Mouse (Mus musculus): ENCODE results near the gene Heatr9. TPM values are rescaled to one million over a fixed set of nuclear protein-coding genes. Genes with fewer than 3 reads are reported as not detected.

The Heatr9 gene
- polyA plus RNA-seq, 1 experiment from 2014 or later = not detected

GRCm38 (mm10) chr11:83467120-83467652 is 54.8 kb downstream of the Heatr9 start:
- H3K4me2 ChIP-seq (ENCODE audit: low read length) = no peak overlapping the region
- no peak overlapping the region for H3K27ac ChIP-seq (replicated peaks; ENCODE audit: low read depth, low read length)
- 62% methylated on average over 11 of the region's 11 CpGs for WGBS
- peak; percentile 57 for DNase-seq
- no peaks in the 10 kb centered on the region for H3K36me3 ChIP-seq (ENCODE audit: control insufficient read depth, insufficient read depth, low read length)
- peaks cover 16% of the 10 kb centered on the region; the same call in 1 of the 2 replicates for H3K4me1 ChIP-seq (ENCODE audit: control insufficient read depth, insufficient read depth, low read length)
- no peak for ATAC-seq (ENCODE audit: low FRiP score, low TSS enrichment)
- H3K4me3 ChIP-seq (replicated peaks; ENCODE audit: low read depth, low read length) = no peak overlapping the region
- no peak overlapping the region for H3K9ac ChIP-seq (replicated peaks; ENCODE audit: low read length)
- no peaks in the 10 kb centered on the region for H3K9me3 ChIP-seq (ENCODE audit: control insufficient read depth, low read length)
- H3K27me3 ChIP-seq (ENCODE audit: control insufficient read depth, insufficient read depth, low read length) = peaks cover 26% of the 10 kb centered on the region

DNA sequence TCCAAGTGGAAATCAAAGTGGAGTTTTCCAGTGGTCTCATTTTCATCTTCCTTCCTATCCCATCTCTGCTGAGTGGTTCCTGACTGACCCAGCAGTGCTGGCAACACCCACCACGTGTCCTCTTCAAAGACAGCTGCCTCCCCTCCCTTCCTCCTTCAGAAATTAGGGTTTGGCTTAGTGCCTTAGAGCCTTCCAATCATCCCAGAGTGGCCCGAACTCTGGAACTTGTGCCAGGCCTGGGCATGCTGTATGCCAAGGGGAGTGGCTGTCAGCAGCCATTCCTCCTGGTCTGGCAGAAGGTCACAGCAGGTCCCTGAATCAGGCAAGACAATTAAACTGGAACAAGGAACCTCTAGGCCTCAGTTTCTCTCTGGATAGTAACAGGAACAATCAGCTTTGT is 56.0 kb downstream of the Heatr9 start:
- ATAC-seq (ENCODE audit: low FRiP score, low TSS enrichment) = no peak
- Histone ChIP-seq H3K4me3 (replicated peaks; ENCODE audit: low read depth, low read length) (no peak overlapping the region), H3K9me3 (ENCODE audit: control insufficient read depth, low read length) (no peaks in the 10 kb centered on the region), H3K9ac (replicated peaks; ENCODE audit: low read length) (no peak overlapping the region), H3K27me3 (ENCODE audit: control insufficient read depth, insufficient read depth, low read length) (peaks cover 33% of the 10 kb centered on the region), H3K4me1 (ENCODE audit: control insufficient read depth, insufficient read depth, low read length) (peaks cover 11% of the 10 kb centered on the region; the same call in 1 of the 2 replicates), H3K27ac (replicated peaks; ENCODE audit: low read depth, low read length) (no peak overlapping the region), H3K4me2 (ENCODE audit: low read length) (no peak overlapping the region), H3K36me3 (ENCODE audit: control insufficient read depth, insufficient read depth, low read length) (no peaks in the 10 kb centered on the region)
- WGBS = 30% methylated on average over 2 of the region's 2 CpGs
- DNase-seq = peak; percentile 32

- H3K4me1 ChIP-seq (ENCODE audit: control insufficient read depth, insufficient read depth, low read length) = peaks cover 15% of the 10 kb centered on the region; the same call in 1 of the 2 replicates
- H3K27ac ChIP-seq (replicated peaks; ENCODE audit: low read depth, low read length) = no peak within 1 kb of the TSS
- WGBS = under 1% methylated on average over 42 of the region's 42 CpGs
- peak within 1 kb of the TSS; percentile 55 for H3K4me3 ChIP-seq (replicated peaks; ENCODE audit: low read depth, low read length)
- ATAC-seq (ENCODE audit: low FRiP score, low TSS enrichment) (no peak), DNase-seq (peak; percentile 49)
- no peaks in the 10 kb centered on the region for H3K9me3 ChIP-seq (ENCODE audit: control insufficient read depth, low read length)
- peak within 1 kb of the TSS; percentile 66 for H3K9ac ChIP-seq (replicated peaks; ENCODE audit: low read length)
- H3K36me3 ChIP-seq (ENCODE audit: control insufficient read depth, insufficient read depth, low read length) = no peaks in the 10 kb centered on the region
- H3K27me3 ChIP-seq (ENCODE audit: control insufficient read depth, insufficient read depth, low read length) = peaks cover 33% of the 10 kb centered on the region
- H3K4me2 ChIP-seq (ENCODE audit: low read length) = peak within 1 kb of the TSS; percentile 96
Measured at GRCm38 (mm10) chr11:83462711-83463244, 59.2 kb downstream of the Heatr9 start, which contains the start of gene Mmp28. Gene Mmp28 (minus strand): TSS chr11:83463071.

Other genes starting within 250 kb of the Heatr9 start
- gene Slfn14, start 235.4 kb downstream of the Heatr9 start, polyA plus RNA-seq (2014; fragmentation: Nextera tagmentation; extraction: Ambion mirVana) = 0.05 TPM in 1 of 2 replicates, not detected in the other
- gene Ap2b1, start 223.2 kb downstream of the Heatr9 start, polyA plus RNA-seq (2014; fragmentation: Nextera tagmentation; extraction: Ambion mirVana) = 103 and 173 TPM in 2 replicates
- gene Pex12, start 219.6 kb downstream of the Heatr9 start, polyA plus RNA-seq (2014; fragmentation: Nextera tagmentation; extraction: Ambion mirVana) = 16.2 and 20.6 TPM in 2 replicates
- gene Rasl10b, start 113.0 kb downstream of the Heatr9 start, polyA plus RNA-seq (2014; fragmentation: Nextera tagmentation; extraction: Ambion mirVana) = 18.3 and 37.9 TPM in 2 replicates
- gene Gas2l2, start 92.7 kb downstream of the Heatr9 start, polyA plus RNA-seq (2014; fragmentation: Nextera tagmentation; extraction: Ambion mirVana) = 0.11 and 0.18 TPM in 2 replicates
- 0.69 and 1.2 TPM in 2 replicates for gene 1700020L24Rik, start 84.5 kb downstream of the Heatr9 start, polyA plus RNA-seq (2014; fragmentation: Nextera tagmentation; extraction: Ambion mirVana)
- 1.6 and 2.7 TPM in 2 replicates for gene Mmp28, start 59.1 kb downstream of the Heatr9 start, polyA plus RNA-seq (2014; fragmentation: Nextera tagmentation; extraction: Ambion mirVana)
- gene Taf15, start 49.1 kb downstream of the Heatr9 start, polyA plus RNA-seq (2014; fragmentation: Nextera tagmentation; extraction: Ambion mirVana) = 13.7 and 17.0 TPM in 2 replicates
- gene Ccl5, start 8.3 kb upstream of the Heatr9 start, polyA plus RNA-seq (2014; fragmentation: Nextera tagmentation; extraction: Ambion mirVana) = 1.6 TPM in 1 of 2 replicates, not detected in the other
- 0.27 and 6.9 TPM in 2 replicates for gene Ccl9, start 56.5 kb upstream of the Heatr9 start, polyA plus RNA-seq (2014; fragmentation: Nextera tagmentation; extraction: Ambion mirVana)
- 1.1 and 2.8 TPM in 2 replicates for gene Ccl6, start 70.9 kb upstream of the Heatr9 start, polyA plus RNA-seq (2014; fragmentation: Nextera tagmentation; extraction: Ambion mirVana)
- gene Rpl9-ps1, start 123.4 kb upstream of the Heatr9 start, polyA plus RNA-seq (2014; fragmentation: Nextera tagmentation; extraction: Ambion mirVana) = not detected in 2 replicates
- 1.00 and 2.4 TPM in 2 replicates for gene Ccl3, start 127.2 kb upstream of the Heatr9 start, polyA plus RNA-seq (2014; fragmentation: Nextera tagmentation; extraction: Ambion mirVana)
- 3.5 TPM in 1 of 2 replicates, not detected in the other for gene Ccl4, start 140.4 kb upstream of the Heatr9 start, polyA plus RNA-seq (2014; fragmentation: Nextera tagmentation; extraction: Ambion mirVana)
- gene Wfdc17, start 181.8 kb upstream of the Heatr9 start, polyA plus RNA-seq (2014; fragmentation: Nextera tagmentation; extraction: Ambion mirVana) = 1.5 TPM in 1 of 2 replicates, not detected in the other
- gene Wfdc18, start 186.8 kb upstream of the Heatr9 start, polyA plus RNA-seq (2014; fragmentation: Nextera tagmentation; extraction: Ambion mirVana) = not detected in 2 replicates
- not detected in 2 replicates for gene Wfdc21, start 224.8 kb upstream of the Heatr9 start, polyA plus RNA-seq (2014; fragmentation: Nextera tagmentation; extraction: Ambion mirVana)
- gene Heatr6, start 231.5 kb upstream of the Heatr9 start, polyA plus RNA-seq (2014; fragmentation: Nextera tagmentation; extraction: Ambion mirVana) = 36.6 and 37.2 TPM in 2 replicates